Mouse (Mus musculus) c-Kit-positive CD71-positive TER-119-positive erythroid progenitor cells, embryonic 14.5 days (primary cell): Measurements from ENCODE around the gene Msmo1.

ENCODE experiments used
- DNase-seq: peaks from one replicate; pipeline ENCODE4 v3.0.0-alpha.2; 2013; ENCODE audit warnings: low spot score

Msmo1 gene

GRCm38 (mm10) chr8:64711544-64711943, 22.0 kb downstream of the Msmo1 start:
- DNase-seq: no peak

GRCm38 (mm10) chr8:64707481-64707880, 26.1 kb downstream of the Msmo1 start:
- no peak for DNase-seq

- no peak for DNase-seq
Measured at GRCm38 (mm10) chr8:64703191-64703590, 30.4 kb downstream of the Msmo1 start.

DNA sequence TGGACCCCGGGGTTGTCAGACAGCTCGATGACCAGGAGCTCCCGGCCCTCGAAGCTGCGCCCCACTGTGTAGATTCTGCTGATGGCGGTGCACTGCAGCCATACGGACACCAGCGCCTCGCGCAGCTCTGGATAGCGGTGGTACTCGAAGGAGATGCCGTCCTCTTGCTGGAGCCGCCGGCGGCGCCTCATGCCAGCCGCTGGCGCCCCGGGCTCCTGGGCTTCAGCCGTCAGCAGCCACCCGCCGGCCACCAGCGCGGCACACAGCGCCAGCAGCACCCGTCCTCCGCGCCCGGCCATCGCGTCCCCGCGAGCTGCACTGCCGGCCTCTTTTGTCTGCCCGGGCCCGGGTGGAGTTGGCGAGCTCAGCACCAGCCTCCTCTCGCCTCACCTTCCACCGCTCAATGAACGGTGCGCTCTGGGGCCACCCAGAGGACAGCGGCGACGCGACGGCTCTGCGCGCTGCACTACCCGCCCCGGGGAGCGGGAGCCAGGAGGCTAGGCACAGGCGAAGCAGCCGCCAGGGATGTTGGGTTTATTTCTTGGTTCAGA, 40.9 kb downstream of the Msmo1 start, which contains the start of gene Cpe:
Gene Cpe, minus strand, starts transcription at position 404 of the 551 bp plus-strand sequence.
- DNase-seq: peak; percentile 1

- no peak for DNase-seq
Measured at GRCm38 (mm10) chr8:64691591-64692401, 41.8 kb downstream of the Msmo1 start.

GRCm38 (mm10) chr8:64690845-64691244, 42.7 kb downstream of the Msmo1 start:
- DNase-seq: no peak

DNA sequence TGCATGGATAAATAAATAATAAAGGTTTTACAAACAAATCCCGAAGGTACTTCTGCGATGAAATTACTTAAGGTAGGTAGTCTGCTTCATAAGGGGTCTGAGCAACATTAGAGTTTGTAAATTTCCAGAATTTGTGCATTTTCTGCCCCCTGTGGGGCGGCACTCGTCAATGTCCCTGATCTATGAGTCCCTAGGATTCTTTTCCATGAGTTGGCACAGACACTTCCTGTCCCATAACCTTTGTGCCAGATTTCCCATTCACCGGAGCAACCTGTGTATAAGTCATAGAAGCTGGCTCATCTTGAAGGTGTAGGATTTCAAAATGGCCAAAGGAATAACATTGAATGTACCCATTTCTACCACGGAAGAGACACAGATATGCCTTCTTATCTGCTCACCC, 43.3 kb downstream of the Msmo1 start:
- no peak for DNase-seq

GRCm38 (mm10) chr8:64688741-64689140, 44.9 kb downstream of the Msmo1 start:
- DNase-seq: no peak

GRCm38 (mm10) chr8:64688161-64688560, 45.4 kb downstream of the Msmo1 start:
- no peak for DNase-seq

GRCm38 (mm10) chr8:64682501-64682900, 51.1 kb downstream of the Msmo1 start:
- DNase-seq: no peak

- DNase-seq: no peak
Measured at GRCm38 (mm10) chr8:64676381-64676780, 57.2 kb downstream of the Msmo1 start.

DNA sequence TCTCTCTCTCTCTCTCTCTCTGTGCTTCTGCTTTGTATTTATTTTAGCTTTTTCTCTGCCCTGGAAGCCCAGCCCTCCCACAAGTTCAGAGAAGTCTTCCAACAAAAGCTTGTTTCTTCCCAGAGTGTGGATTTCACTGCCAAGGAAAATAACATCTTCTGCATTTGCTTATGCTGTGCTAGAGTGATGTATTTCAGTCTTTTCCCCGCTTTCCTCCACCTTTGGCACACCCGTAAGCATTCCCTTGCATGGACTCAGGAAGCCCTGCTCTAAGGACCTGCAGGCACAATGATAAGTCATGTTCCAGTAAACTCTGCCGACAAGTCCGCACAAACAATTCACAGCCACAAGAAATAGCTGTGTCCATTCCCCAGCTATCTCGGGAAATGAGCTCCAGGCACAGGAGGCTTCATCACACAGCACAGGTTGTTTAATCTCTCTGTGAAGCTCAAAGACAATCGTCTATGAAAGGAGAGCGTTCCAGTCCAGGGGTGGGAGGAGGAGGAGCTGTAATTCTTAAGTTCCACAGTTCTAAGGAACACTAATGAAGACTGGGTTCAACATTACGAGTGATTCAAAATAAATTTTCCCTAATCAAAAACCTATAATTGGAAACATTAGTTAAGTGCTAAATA, 58.5 kb downstream of the Msmo1 start:
- DNase-seq: no peak

DNA sequence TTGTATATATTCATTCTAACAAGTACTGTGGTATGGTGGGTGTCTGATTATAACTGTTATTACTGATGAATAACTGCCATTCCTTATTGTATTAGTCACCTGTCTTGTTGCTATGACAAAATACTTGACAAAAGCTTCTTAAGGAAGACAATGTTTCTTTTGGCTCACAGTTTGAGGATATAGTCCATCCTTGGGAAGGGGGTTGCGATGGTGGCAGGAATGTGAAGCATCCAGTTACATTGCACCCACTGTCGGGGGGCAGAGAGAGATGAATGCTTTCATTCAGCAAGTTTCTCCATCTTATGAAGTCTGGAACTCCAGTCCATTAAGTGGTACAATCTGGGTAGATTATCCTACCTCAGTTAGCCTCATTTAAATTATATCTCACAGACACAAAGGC, 60.7 kb downstream of the Msmo1 start:
- DNase-seq: no peak

DNA sequence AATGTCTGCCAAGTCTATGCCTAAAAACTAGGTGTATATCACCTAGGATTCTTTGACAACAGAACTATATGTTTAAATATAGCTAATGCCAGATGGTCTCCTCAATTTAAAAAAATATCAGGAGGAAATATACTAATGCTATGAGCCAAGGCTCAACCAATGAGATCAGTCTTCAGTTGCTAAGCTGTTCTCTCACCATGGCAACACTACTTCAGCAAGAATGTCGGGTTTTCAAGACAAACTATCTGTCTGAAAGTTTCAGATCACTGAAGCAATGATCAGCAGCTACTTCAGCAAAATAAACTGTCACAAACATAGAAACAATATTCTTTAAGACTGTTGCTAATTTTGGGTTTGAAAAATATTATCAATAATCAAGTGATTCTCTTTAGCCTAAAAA, 61.7 kb downstream of the Msmo1 start:
- no peak for DNase-seq
